Mouse (Mus musculus) CH12.LX (cell line): ENCODE results near the gene Taar7a. TPM values are rescaled to one million over a fixed set of nuclear protein-coding genes. Genes with fewer than 3 reads are reported as not detected.

Source experiments
- DNase-seq: peaks from one replicate; pipeline ENCODE4 v3.0.0-alpha.2; 2013; ENCODE audit errors: extremely low read depth
- H3K27ac ChIP-seq: 2 replicates; pipeline ENCODE4 v1.5.1; 2012; ENCODE audit warnings: low read depth, mild to moderate bottlenecking, control low read depth, moderate library complexity; ENCODE audit not compliant: insufficient read depth
- H3K27me3 ChIP-seq: replicated peaks from 2 replicates; pipeline ENCODE3; 2012; ENCODE audit warnings: inconsistent platforms
- H3K36me3 ChIP-seq, 2 experiments: replicated peaks in 1 of 2; 2 replicates each; pipeline versions ENCODE3 to v1.6.1; 2012; ENCODE audit warnings: inconsistent platforms in 1 of 2, low read length in 1 of 2, mild to moderate bottlenecking in 1 of 2, mixed read lengths in 1 of 2, moderate library complexity in 1 of 2; ENCODE audit not compliant: control insufficient read depth in 1 of 2, insufficient read depth in 1 of 2
- H3K4me1 ChIP-seq, 2 experiments: 2 replicates each; pipeline ENCODE4 v1.6.1; 2012; ENCODE audit warnings: inconsistent platforms in 1 of 2, moderate library complexity in 1 of 2; ENCODE audit not compliant: insufficient read depth in 2 of 2, control insufficient read depth in 1 of 2
- H3K4me2 ChIP-seq: 2 replicates; pipeline ENCODE4 v1.6.1; 2012; ENCODE audit warnings: low read depth, mild to moderate bottlenecking, control low read depth; ENCODE audit not compliant: poor library complexity, insufficient read depth, severe bottlenecking
- H3K4me3 ChIP-seq, 3 experiments: fragments of 150-350 bp in 1 of 3; sonication (generic) in 1 of 3; replicated peaks in 1 of 3; 2 replicates each; pipeline versions ENCODE3 to v1.5.1; 2011 to 2012; ENCODE audit warnings: low read depth in 2 of 3, low read length in 2 of 3, mild to moderate bottlenecking in 2 of 3, moderate library complexity in 2 of 3, control low read depth in 1 of 3, improper control_type of control experiment in 1 of 3, inconsistent platforms in 1 of 3, mixed read lengths in 1 of 3; ENCODE audit not compliant: poor library complexity in 1 of 3
- H3K79me2 ChIP-seq: replicated peaks from 2 replicates; pipeline ENCODE4 v1.6.1; 2012; ENCODE audit warnings: mild to moderate bottlenecking, moderate library complexity; ENCODE audit not compliant: control insufficient read depth, poor library complexity, insufficient read depth, severe bottlenecking; ENCODE audit errors: extremely low read depth
- H3K9ac ChIP-seq: 2 replicates; pipeline ENCODE4 v1.6.1; 2012; ENCODE audit warnings: low read depth, mild to moderate bottlenecking, control low read depth, moderate library complexity; ENCODE audit not compliant: insufficient read depth
- H3K9me3 ChIP-seq: replicated peaks from 2 replicates; pipeline ENCODE3; 2012; ENCODE audit warnings: low read length, inconsistent platforms, mixed read lengths
- BHLHE40 ChIP-seq: IDR thresholded peaks from 2 replicates; pipeline ENCODE4 v1.6.1; 2011; ENCODE audit warnings: mild to moderate bottlenecking, low read depth, low read length, improper control_type of control experiment
- CHD1 ChIP-seq: IDR thresholded peaks from 2 replicates; pipeline ENCODE4 v1.6.1; 2012; ENCODE audit warnings: low read depth, low read length, improper control_type of control experiment, inconsistent platforms
- EP300 ChIP-seq: IDR thresholded peaks from 2 replicates; pipeline ENCODE4 v1.6.1; 2011; ENCODE audit warnings: low read length, improper control_type of control experiment
- GABPA ChIP-seq: IDR thresholded peaks from 2 replicates; pipeline ENCODE4 v1.6.1; 2012; ENCODE audit warnings: low read depth, low read length, improper control_type of control experiment, inconsistent platforms; ENCODE audit not compliant: insufficient replicate concordance
- HCFC1 ChIP-seq: IDR thresholded peaks from 2 replicates; pipeline ENCODE4 v1.6.1; 2012; ENCODE audit warnings: low read depth, mild to moderate bottlenecking, inconsistent platforms, low read length, improper control_type of control experiment
- JUN ChIP-seq: IDR thresholded peaks from 2 replicates; pipeline ENCODE4 v1.6.1; 2011; ENCODE audit warnings: low read depth, mild to moderate bottlenecking, low read length, improper control_type of control experiment, moderate library complexity; ENCODE audit not compliant: insufficient read depth
- JUND ChIP-seq: conservative IDR thresholded peaks from 2 replicates; pipeline ENCODE4 v1.6.1; 2011; ENCODE audit warnings: low read depth, low read length, improper control_type of control experiment
- KAT2A ChIP-seq: IDR thresholded peaks from 2 replicates; pipeline ENCODE4 v1.6.1; 2012; ENCODE audit warnings: low read length, improper control_type of control experiment, inconsistent platforms; ENCODE audit not compliant: insufficient replicate concordance
- MXI1 ChIP-seq: IDR thresholded peaks from 2 replicates; pipeline ENCODE4 v1.6.1; 2011; ENCODE audit warnings: mild to moderate bottlenecking, low read depth, low read length, improper control_type of control experiment
- MYC ChIP-seq: IDR thresholded peaks from 2 replicates; pipeline ENCODE4 v1.6.1; 2011; ENCODE audit warnings: low read depth, mild to moderate bottlenecking, improper control_type of control experiment, low read length
- NRF1 ChIP-seq: IDR thresholded peaks from 2 replicates; pipeline ENCODE4 v1.6.1; 2014; ENCODE audit warnings: low read depth, mild to moderate bottlenecking, inconsistent platforms, low read length, improper control_type of control experiment, moderate library complexity
- PAX5 ChIP-seq: IDR thresholded peaks from 2 replicates; pipeline ENCODE4 v1.6.1; 2012; ENCODE audit warnings: low read length, inconsistent platforms, mixed read lengths
- POLR2A ChIP-seq: IDR thresholded peaks from 2 replicates; pipeline ENCODE4 v1.6.1; 2011; ENCODE audit warnings: low read depth, mild to moderate bottlenecking, improper control_type of control experiment, low read length
- RCOR1 ChIP-seq: conservative IDR thresholded peaks from 2 replicates; pipeline ENCODE4 v1.6.1; 2012; ENCODE audit warnings: low read depth, mild to moderate bottlenecking, inconsistent platforms, low read length, improper control_type of control experiment
- TBP ChIP-seq: conservative IDR thresholded peaks from 2 replicates; pipeline ENCODE4 v1.6.1; 2011; ENCODE audit warnings: low read depth, low read length, improper control_type of control experiment
- USF1 ChIP-seq: IDR thresholded peaks from 2 replicates; pipeline ENCODE4 v1.6.1; 2014; ENCODE audit warnings: low read depth, mild to moderate bottlenecking, inconsistent platforms, low read length, improper control_type of control experiment
- USF2 ChIP-seq: conservative IDR thresholded peaks from 2 replicates; pipeline ENCODE4 v1.6.1; 2011; ENCODE audit warnings: low read depth, low read length, improper control_type of control experiment
- ZC3H11A ChIP-seq: IDR thresholded peaks from 2 replicates; pipeline ENCODE4 v1.6.1; 2012; ENCODE audit warnings: low read depth, mild to moderate bottlenecking, inconsistent platforms, low read length, improper control_type of control experiment
- ZMIZ1 ChIP-seq: IDR thresholded peaks from 2 replicates; pipeline ENCODE4 v1.6.1; 2012; ENCODE audit warnings: low read depth, mild to moderate bottlenecking, inconsistent platforms, low read length, improper control_type of control experiment
- dilution Hi-C: fragments of 300-500 bp; cut with MboI; formaldehyde crosslinking; loops from 2 replicates; pipeline ENCODE4 v1.14.3; 2020; ENCODE audit warnings: low sequenced_read_pairs; ENCODE audit not compliant: extremely low pct_unique_long_range_greater_than_20kb, extremely low pct_ligation_motif_present
- in situ Hi-C: fragments of 300-500 bp; cut with MboI; formaldehyde crosslinking; loops from 3 replicates; pipeline ENCODE4 v1.14.3; 2019; ENCODE audit warnings: low sequenced_read_pairs, low pct_ligation_motif_present, low pct_unique_long_range_greater_than_20kb, mixed read lengths
- polyA plus RNA-seq: library from polyadenylated mRNA; unstranded; fragments of >175 nt; gene quantifications from 2 replicates; pipeline ENCODE4 v1.2.1, GENCODE M21; 2012; ENCODE audit warnings: low read depth; ENCODE audit not compliant: insufficient read length
- total RNA-seq, 2 experiments: library from RNA; depleted of rRNA; stranded (reverse); fragments of 300-350 nt in 1 of 2; fragments of >200 nt in 1 of 2; gene quantifications; 2 replicates each; pipeline ENCODE4 v1.2.3; 2012 to 2014

The Taar7a gene
- total and polyA plus RNA-seq, 3 experiments: not detected

DNA sequence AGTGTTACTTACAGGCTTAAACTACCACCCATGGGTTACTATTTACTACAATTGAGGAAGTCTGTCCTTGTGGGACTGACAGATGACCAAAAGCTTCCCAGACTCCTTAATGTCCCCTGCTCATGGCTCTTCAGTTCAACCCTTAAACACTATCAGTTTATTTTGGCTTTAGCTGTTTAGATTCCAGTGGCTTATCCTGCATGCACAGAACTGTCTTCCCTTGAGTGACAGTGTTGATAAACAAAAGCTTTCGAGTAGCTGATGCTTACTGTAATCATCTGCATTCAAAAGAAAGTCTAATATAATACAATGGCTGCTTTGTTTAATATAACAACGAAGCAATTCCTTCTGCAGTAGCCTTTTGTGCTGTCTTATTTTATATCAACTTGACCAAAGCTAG, 13.8 kb upstream of the Taar7a start:
- TF ChIP-seq JUN (no peak), KAT2A (no peak), BHLHE40 (no peak), PAX5 (no peak), GABPA (no peak), USF2 (no peak), CHD1 (no peak)
- no peaks in the 10 kb centered on the region for H3K27me3 ChIP-seq
- H3K4me1 ChIP-seq: no peaks in the 10 kb centered on the region
- no peak overlapping the region for H3K4me2 ChIP-seq
- dilution Hi-C loops: no loop called here
- H3K9ac ChIP-seq: no peak overlapping the region
- H3K79me2 ChIP-seq: no peaks in the 10 kb centered on the region
- in situ Hi-C loops: no loop called here
- no peak for DNase-seq
- H3K9me3 ChIP-seq: no peaks in the 10 kb centered on the region
- H3K27ac ChIP-seq: no peak overlapping the region
- H3K36me3 ChIP-seq: no peaks in the 10 kb centered on the region
- no peak overlapping the region for H3K4me3 ChIP-seq

DNA sequence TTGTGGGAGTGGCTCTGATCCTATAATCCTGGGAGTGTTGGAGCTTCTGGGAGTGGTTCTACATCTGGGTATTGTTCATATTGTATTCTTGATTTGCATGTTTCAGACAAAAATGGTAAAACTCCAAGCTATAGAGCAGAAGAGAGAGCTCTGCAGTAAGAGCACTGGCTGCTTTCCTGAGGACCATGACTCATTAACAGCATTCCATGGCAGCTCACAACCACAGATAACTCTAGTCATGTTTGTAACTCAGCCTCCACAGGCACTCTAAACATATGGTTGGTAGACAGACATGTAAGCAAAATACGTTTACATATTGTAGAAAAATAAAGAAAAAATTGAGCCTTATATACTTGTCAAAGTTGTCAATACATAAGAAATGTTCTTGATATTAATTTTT, 13.2 kb upstream of the Taar7a start:
- Histone ChIP-seq H3K4me3 (no peak overlapping the region), H3K4me1 (no peaks in the 10 kb centered on the region), H3K79me2 (no peaks in the 10 kb centered on the region), H3K9me3 (no peaks in the 10 kb centered on the region), H3K27me3 (no peaks in the 10 kb centered on the region), H3K4me2 (no peak overlapping the region), H3K36me3 (no peaks in the 10 kb centered on the region), H3K9ac (no peak overlapping the region), H3K27ac (no peak overlapping the region)
- in situ Hi-C loops (no loop called here), dilution Hi-C loops (no loop called here)
- TF ChIP-seq HCFC1 (no peak), USF1 (no peak), RCOR1 (no peak), ZMIZ1 (no peak), EP300 (no peak), NRF1 (no peak), JUND (no peak), MYC (no peak), JUN (no peak), TBP (no peak), ZC3H11A (no peak), USF2 (no peak), MXI1 (no peak), POLR2A (no peak)
- no peak for DNase-seq
